Mouse (Mus musculus) megakaryocyte, embryonic 14.5 days (primary cell): ENCODE measurements at regions not wholly inside any gene's neighbourhood (a gene's known extent, or its start where the extent isn't known, plus 50 kb on each side); places are given as distances from the start of the nearest gene placed in this dataset.

ENCODE experiments used
- H3K27me3 ChIP-seq: replicated peaks from 2 replicates; pipeline ENCODE3; 2012; ENCODE audit warnings: inconsistent platforms
- H3K36me3 ChIP-seq: replicated peaks from 2 replicates; pipeline ENCODE3; 2012; ENCODE audit warnings: low read length, inconsistent platforms, mixed read lengths
- H3K4me1 ChIP-seq: 2 replicates; pipeline ENCODE4 v1.6.1; 2012; ENCODE audit warnings: inconsistent platforms
- H3K4me3 ChIP-seq: replicated peaks from 2 replicates; pipeline ENCODE3; 2012; ENCODE audit warnings: moderate library complexity, mild to moderate bottlenecking, inconsistent platforms
- H3K9me3 ChIP-seq: 2 replicates; pipeline ENCODE4 v1.6.1; 2012; ENCODE audit warnings: inconsistent platforms
- FLI1 ChIP-seq: IDR thresholded peaks from 2 replicates; pipeline ENCODE4 v1.6.1; 2012; ENCODE audit warnings: low read length, inconsistent platforms, mixed read lengths
- GATA1 ChIP-seq: IDR thresholded peaks from 3 replicates; pipeline ENCODE4 v1.6.1; 2012; ENCODE audit warnings: mixed read lengths, low read length, inconsistent platforms, borderline replicate concordance

GRCm38 (mm10) chr8:113978946-113979345, 130.4 kb upstream of the Adamts18 start:
- Histone ChIP-seq H3K4me1 (no peaks in the 10 kb centered on the region), H3K27me3 (no peaks in the 10 kb centered on the region), H3K36me3 (no peaks in the 10 kb centered on the region), H3K4me3 (no peak overlapping the region), H3K9me3 (peaks cover 14% of the 10 kb centered on the region)
- no peak for TF ChIP-seq FLI1
- TF ChIP-seq GATA1 = no peak

GRCm38 (mm10) chr8:113979837-113980236, 131.3 kb upstream of the Adamts18 start:
- Histone ChIP-seq H3K36me3 (no peaks in the 10 kb centered on the region), H3K4me1 (no peaks in the 10 kb centered on the region), H3K4me3 (no peak overlapping the region), H3K27me3 (no peaks in the 10 kb centered on the region), H3K9me3 (peaks cover 14% of the 10 kb centered on the region)
- TF ChIP-seq FLI1 (no peak), GATA1 (no peak)

GRCm38 (mm10) chr8:113981339-113981738, 132.8 kb upstream of the Adamts18 start:
- Histone ChIP-seq H3K4me1 (peaks cover 10% of the 10 kb centered on the region), H3K4me3 (no peak overlapping the region), H3K36me3 (no peaks in the 10 kb centered on the region), H3K27me3 (peaks cover 4% of the 10 kb centered on the region), H3K9me3 (peaks cover 14% of the 10 kb centered on the region)
- TF ChIP-seq FLI1 = no peak
- TF ChIP-seq GATA1 = no peak

- Histone ChIP-seq H3K4me3 (no peak overlapping the region), H3K9me3 (peaks cover 6% of the 10 kb centered on the region), H3K4me1 (peaks cover 10% of the 10 kb centered on the region), H3K36me3 (no peaks in the 10 kb centered on the region), H3K27me3 (peaks cover 4% of the 10 kb centered on the region)
- TF ChIP-seq FLI1 = no peak
- no peak for TF ChIP-seq GATA1
These were observed 136.3 kb upstream of the Adamts18 start for GRCm38 (mm10) chr8:113984845-113985244.

GRCm38 (mm10) chr8:113985471-113985870, 136.9 kb upstream of the Adamts18 start:
- Histone ChIP-seq H3K4me3 (no peak overlapping the region), H3K4me1 (peaks cover 10% of the 10 kb centered on the region), H3K27me3 (peaks cover 4% of the 10 kb centered on the region), H3K36me3 (no peaks in the 10 kb centered on the region), H3K9me3 (no peaks in the 10 kb centered on the region)
- TF ChIP-seq FLI1 (no peak), GATA1 (no peak)

- no peak overlapping the region for H3K4me3 ChIP-seq
- peaks cover 10% of the 10 kb centered on the region for H3K4me1 ChIP-seq
- no peaks in the 10 kb centered on the region for H3K9me3 ChIP-seq
- peaks cover 4% of the 10 kb centered on the region for H3K27me3 ChIP-seq
- H3K36me3 ChIP-seq = no peaks in the 10 kb centered on the region
- TF ChIP-seq GATA1 (no peak), FLI1 (no peak)
These were observed 137.4 kb upstream of the Adamts18 start for GRCm38 (mm10) chr8:113985948-113986347.

GRCm38 (mm10) chr8:113990718-113991117, 142.2 kb upstream of the Adamts18 start:
- no peaks in the 10 kb centered on the region for H3K27me3 ChIP-seq
- H3K4me1 ChIP-seq = peaks cover 5% of the 10 kb centered on the region
- no peak overlapping the region for H3K4me3 ChIP-seq
- no peaks in the 10 kb centered on the region for H3K36me3 ChIP-seq
- TF ChIP-seq FLI1 = no peak
- TF ChIP-seq GATA1 = no peak
- H3K9me3 ChIP-seq = no peaks in the 10 kb centered on the region

GRCm38 (mm10) chr8:113998881-113999280, 134.5 kb upstream of the Nudt7 start:
- no peak for TF ChIP-seq FLI1
- TF ChIP-seq GATA1 = no peak
- Histone ChIP-seq H3K4me1 (no peaks in the 10 kb centered on the region), H3K36me3 (no peaks in the 10 kb centered on the region), H3K4me3 (no peak overlapping the region), H3K27me3 (no peaks in the 10 kb centered on the region), H3K9me3 (peaks cover 4% of the 10 kb centered on the region; the same call in 1 of the 2 replicates)

GRCm38 (mm10) chr8:114001674-114002073, 131.7 kb upstream of the Nudt7 start:
- no peak overlapping the region for H3K4me3 ChIP-seq
- no peaks in the 10 kb centered on the region for H3K27me3 ChIP-seq
- no peaks in the 10 kb centered on the region for H3K4me1 ChIP-seq
- TF ChIP-seq FLI1 = no peak
- TF ChIP-seq GATA1 = no peak
- no peaks in the 10 kb centered on the region for H3K36me3 ChIP-seq
- peaks cover 6% of the 10 kb centered on the region; the same call in 1 of the 2 replicates for H3K9me3 ChIP-seq

- TF ChIP-seq GATA1 (no peak), FLI1 (no peak)
These were observed 128.9 kb upstream of the Nudt7 start for GRCm38 (mm10) chr8:114004436-114004835.

GRCm38 (mm10) chr8:114006587-114006986, 126.8 kb upstream of the Nudt7 start:
- no peaks in the 10 kb centered on the region for H3K4me1 ChIP-seq
- H3K27me3 ChIP-seq = no peaks in the 10 kb centered on the region
- H3K36me3 ChIP-seq = no peaks in the 10 kb centered on the region
- peaks cover 7% of the 10 kb centered on the region; the same call in 1 of the 2 replicates for H3K9me3 ChIP-seq
- no peak for TF ChIP-seq GATA1
- TF ChIP-seq FLI1 = no peak
- no peak overlapping the region for H3K4me3 ChIP-seq

More at GRCm38 (mm10) chr8:114004436-114004835, 128.9 kb upstream of the Nudt7 start:
- Histone ChIP-seq H3K4me3 (no peak overlapping the region), H3K36me3 (no peaks in the 10 kb centered on the region), H3K27me3 (no peaks in the 10 kb centered on the region), H3K4me1 (no peaks in the 10 kb centered on the region), H3K9me3 (peaks cover 2% of the 10 kb centered on the region; the same call in 1 of the 2 replicates)
